Mouse (Mus musculus): Measurements from ENCODE around the gene S1pr1. TPM values are rescaled to one million over a fixed set of nuclear protein-coding genes. Genes with fewer than 3 reads are reported as not detected.
A peak's percentile ranks its signal among the peaks of the same experiment; 100 is the strongest.

Gene S1pr1
- polyA plus RNA-seq, 1 experiment from 2014 or later, result 10.3 TPM

- Histone ChIP-seq H3K27ac (ENCODE audit: low read depth) (0 out of 2 replicates have a peak overlapping the region, but pooled peaks have one; percentile 29), H3K4me2 (ENCODE audit: low read depth, low read length) (0 out of 2 replicates have a peak overlapping the region, but pooled peaks have one; percentile 35)
- WGBS (ENCODE audit: insufficient replicate concordance), result 24% methylated on average over 8 of the region's 8 CpGs
Measured at GRCm38 (mm10) chr3:115689352-115689751, 25.5 kb downstream of the S1pr1 start.

GRCm38 (mm10) chr3:115687821-115688220, 27.1 kb downstream of the S1pr1 start:
- DNase-seq (no peak), ATAC-seq (no peak)
- H3K36me3 ChIP-seq (replicated peaks; ENCODE audit: insufficient read depth, low read length), result no peaks in the 10 kb centered on the region
- H3K27ac ChIP-seq (ENCODE audit: low read depth), result no peak overlapping the region
- H3K9ac ChIP-seq (replicated peaks), result no peak overlapping the region
- H3K4me2 ChIP-seq (ENCODE audit: low read depth, low read length), result no peak overlapping the region
- 87% methylated on average over 2 of the region's 2 CpGs for WGBS (ENCODE audit: insufficient replicate concordance)
- H3K27me3 ChIP-seq (ENCODE audit: insufficient read depth, low read length), result no peaks in the 10 kb centered on the region
- H3K4me3 ChIP-seq (ENCODE audit: low read depth, low read length), result no peak overlapping the region
- TF ChIP-seq EP300 (IDR thresholded peaks at IDR 0.05; ENCODE audit: low read depth) (no peak), CTCF (IDR thresholded peaks at IDR 0.05; ENCODE audit: low read depth) (no peak)
- peaks cover 7% of the 10 kb centered on the region for H3K4me1 ChIP-seq (ENCODE audit: insufficient read depth)
- no peaks in the 10 kb centered on the region for H3K9me3 ChIP-seq (ENCODE audit: low read length)

More at GRCm38 (mm10) chr3:115689352-115689751, 25.5 kb downstream of the S1pr1 start:
- TF ChIP-seq CTCF (IDR thresholded peaks at IDR 0.05; ENCODE audit: low read depth) (no peak), EP300 (IDR thresholded peaks at IDR 0.05; ENCODE audit: low read depth) (no peak)
- Histone ChIP-seq H3K9ac (replicated peaks) (no peak overlapping the region), H3K27me3 (ENCODE audit: insufficient read depth, low read length) (no peaks in the 10 kb centered on the region), H3K4me3 (ENCODE audit: low read depth, low read length) (no peak overlapping the region), H3K4me1 (ENCODE audit: insufficient read depth) (0 out of 2 replicates have a peak, but pooled peaks cover 7% of the 10 kb centered on the region), H3K9me3 (ENCODE audit: low read length) (no peaks in the 10 kb centered on the region), H3K36me3 (replicated peaks; ENCODE audit: insufficient read depth, low read length) (no peaks in the 10 kb centered on the region)
- DNase-seq, result no peak
- ATAC-seq, result peak; percentile 49

DNA sequence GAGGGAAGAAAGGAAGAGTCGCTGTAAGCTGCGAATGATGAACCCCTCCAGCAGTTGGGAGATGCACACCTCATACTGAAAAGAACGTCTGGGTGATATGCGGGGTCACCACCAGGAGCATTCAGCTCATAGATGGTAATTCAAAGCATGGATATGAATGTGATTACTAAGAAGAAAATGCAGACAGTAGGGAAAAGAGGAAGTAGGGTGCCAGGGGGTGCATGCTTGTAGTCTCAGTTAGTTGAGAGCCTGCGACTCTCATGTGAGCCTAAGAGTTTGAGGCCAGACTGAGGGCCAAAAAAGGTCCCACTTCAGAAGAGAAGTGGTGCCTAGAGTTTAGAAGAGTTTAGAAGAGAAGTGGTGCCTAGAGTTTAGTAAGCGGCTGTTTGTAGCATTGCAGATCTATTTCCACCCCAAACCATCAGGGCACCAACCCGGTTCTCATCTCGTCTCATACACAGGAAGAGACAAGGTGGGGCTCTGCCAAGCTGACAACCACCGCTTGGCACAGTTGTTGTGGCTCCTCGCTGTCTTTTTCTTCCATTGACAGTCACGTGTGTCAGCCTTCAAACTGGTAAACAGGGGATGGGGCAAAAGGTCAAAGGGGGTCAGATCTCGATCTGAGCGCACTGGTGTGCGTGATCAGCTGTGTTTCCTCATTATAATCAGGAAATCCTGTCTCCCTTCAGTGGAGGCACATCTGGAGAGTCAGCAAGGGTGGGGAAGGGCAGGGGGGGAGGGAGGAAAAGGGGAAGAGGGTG, 32.4 kb downstream of the S1pr1 start:
- Histone ChIP-seq H3K9me3 (ENCODE audit: low read length) (no peaks in the 10 kb centered on the region), H3K4me2 (ENCODE audit: low read depth, low read length) (peak overlapping the region; percentile 38), H3K27me3 (ENCODE audit: insufficient read depth, low read length) (no peaks in the 10 kb centered on the region), H3K36me3 (replicated peaks; ENCODE audit: insufficient read depth, low read length) (no peaks in the 10 kb centered on the region), H3K4me3 (ENCODE audit: low read depth, low read length) (no peak overlapping the region), H3K4me1 (ENCODE audit: insufficient read depth) (peaks cover 8% of the 10 kb centered on the region), H3K27ac (ENCODE audit: low read depth) (peak overlapping the region; percentile 77), H3K9ac (replicated peaks) (no peak overlapping the region)
- DNase-seq (peak; percentile 44), ATAC-seq (peak; percentile 76)
- TF ChIP-seq EP300 (IDR thresholded peaks at IDR 0.05; ENCODE audit: low read depth) (no peak), CTCF (IDR thresholded peaks at IDR 0.05; ENCODE audit: low read depth) (peak; percentile 6; the same call in 1 of the 2 replicates)
- 26% methylated on average over 14 of the region's 14 CpGs for WGBS (ENCODE audit: insufficient replicate concordance)

GRCm38 (mm10) chr3:115681184-115681583, 33.7 kb downstream of the S1pr1 start:
- Histone ChIP-seq H3K27ac (ENCODE audit: low read depth) (no peak overlapping the region), H3K9ac (replicated peaks) (no peak overlapping the region), H3K36me3 (replicated peaks; ENCODE audit: insufficient read depth, low read length) (no peaks in the 10 kb centered on the region), H3K4me1 (ENCODE audit: insufficient read depth) (peaks cover 8% of the 10 kb centered on the region), H3K9me3 (ENCODE audit: low read length) (no peaks in the 10 kb centered on the region), H3K4me3 (ENCODE audit: low read depth, low read length) (no peak overlapping the region), H3K27me3 (ENCODE audit: insufficient read depth, low read length) (no peaks in the 10 kb centered on the region), H3K4me2 (ENCODE audit: low read depth, low read length) (no peak overlapping the region)
- ATAC-seq (no peak), DNase-seq (no peak)
- TF ChIP-seq CTCF (IDR thresholded peaks at IDR 0.05; ENCODE audit: low read depth) (no peak), EP300 (IDR thresholded peaks at IDR 0.05; ENCODE audit: low read depth) (no peak)
- WGBS (ENCODE audit: insufficient replicate concordance), result 70% methylated on average over 1 of the region's 1 CpGs

- H3K9me3 ChIP-seq (ENCODE audit: low read length), result no peaks in the 10 kb centered on the region
- TF ChIP-seq CTCF (IDR thresholded peaks at IDR 0.05; ENCODE audit: low read depth) (no peak), EP300 (IDR thresholded peaks at IDR 0.05; ENCODE audit: low read depth) (no peak)
- 49% methylated on average over 7 of the region's 7 CpGs for WGBS (ENCODE audit: insufficient replicate concordance)
Measured at GRCm38 (mm10) chr3:115679022-115679421, 35.9 kb downstream of the S1pr1 start.

GRCm38 (mm10) chr3:115675546-115676535, 39.0 kb downstream of the S1pr1 start:
- Histone ChIP-seq H3K27me3 (ENCODE audit: insufficient read depth, low read length) (no peaks in the 10 kb centered on the region), H3K9ac (replicated peaks) (no peak overlapping the region), H3K4me3 (ENCODE audit: low read depth, low read length) (no peak overlapping the region), H3K9me3 (ENCODE audit: low read length) (no peaks in the 10 kb centered on the region), H3K36me3 (replicated peaks; ENCODE audit: insufficient read depth, low read length) (no peaks in the 10 kb centered on the region), H3K27ac (ENCODE audit: low read depth) (no peak overlapping the region), H3K4me1 (ENCODE audit: insufficient read depth) (peaks cover 9% of the 10 kb centered on the region; the same call in 1 of the 2 replicates), H3K4me2 (ENCODE audit: low read depth, low read length) (no peak overlapping the region)
- no peak for ATAC-seq
- TF ChIP-seq CTCF (IDR thresholded peaks at IDR 0.05; ENCODE audit: low read depth) (no peak), EP300 (IDR thresholded peaks at IDR 0.05; ENCODE audit: low read depth) (no peak)
- DNase-seq, result no peak
- WGBS (ENCODE audit: insufficient replicate concordance), result 64% methylated on average over 6 of the region's 6 CpGs

More at GRCm38 (mm10) chr3:115679022-115679421, 35.9 kb downstream of the S1pr1 start:
- Histone ChIP-seq H3K4me3 (ENCODE audit: low read depth, low read length) (no peak overlapping the region), H3K4me2 (ENCODE audit: low read depth, low read length) (no peak overlapping the region), H3K4me1 (ENCODE audit: insufficient read depth) (peaks cover 8% of the 10 kb centered on the region), H3K27ac (ENCODE audit: low read depth) (no peak overlapping the region), H3K9ac (replicated peaks) (no peak overlapping the region), H3K36me3 (replicated peaks; ENCODE audit: insufficient read depth, low read length) (no peaks in the 10 kb centered on the region), H3K27me3 (ENCODE audit: insufficient read depth, low read length) (no peaks in the 10 kb centered on the region)
- DNase-seq, result no peak
- ATAC-seq, result no peak
